Mouse (Mus musculus) testis, adult 2 months (tissue): ENCODE results near the gene Fam78a. TPM values are rescaled to one million over a fixed set of nuclear protein-coding genes. Genes with fewer than 3 reads are reported as not detected.

ENCODE experiments used
- H3K27ac ChIP-seq: fragments of 200-500 bp; 2 replicates; pipeline ENCODE4 v1.5.1; 2012; ENCODE audit warnings: low read depth, low read length; ENCODE audit not compliant: control insufficient read depth, insufficient read depth
- H3K27me3 ChIP-seq: fragments of 200-500 bp; 2 replicates; pipeline ENCODE4 v1.6.1; 2012; ENCODE audit warnings: mild to moderate bottlenecking, low read length, moderate library complexity; ENCODE audit not compliant: control insufficient read depth, insufficient read depth
- H3K36me3 ChIP-seq: fragments of 200-500 bp; 2 replicates; pipeline ENCODE4 v1.6.1; 2012; ENCODE audit warnings: mild to moderate bottlenecking, low read length; ENCODE audit not compliant: control insufficient read depth, insufficient read depth
- H3K4me1 ChIP-seq: fragments of 200-500 bp; 2 replicates; pipeline ENCODE4 v1.6.1; 2012; ENCODE audit warnings: low read length; ENCODE audit not compliant: control insufficient read depth, insufficient read depth
- H3K4me3 ChIP-seq: fragments of 200-500 bp; 2 replicates; pipeline ENCODE4 v1.5.1; 2012; ENCODE audit warnings: low read depth, mild to moderate bottlenecking, low read length, moderate library complexity, mixed read lengths; ENCODE audit not compliant: control insufficient read depth
- CTCF ChIP-seq: fragments of 200-500 bp; IDR thresholded peaks from 2 replicates; pipeline ENCODE4 v1.5.1; 2012; ENCODE audit warnings: low read depth, mild to moderate bottlenecking, inconsistent platforms, low read length, moderate library complexity; ENCODE audit not compliant: control insufficient read depth, insufficient read depth, insufficient replicate concordance
- POLR2A ChIP-seq: fragments of 200-500 bp; IDR thresholded peaks from 2 replicates; pipeline ENCODE4 v1.6.1; 2012; ENCODE audit warnings: low read depth, mild to moderate bottlenecking, inconsistent platforms, low read length, moderate library complexity; ENCODE audit not compliant: control insufficient read depth
- polyA plus RNA-seq: library from polyadenylated mRNA; depleted of rRNA; stranded (reverse); fragments of >200 nt; gene quantifications from 2 replicates; pipeline ENCODE4 v1.2.3, GENCODE M21; 2012; rRNA removed

Gene Fam78a
- polyA plus RNA-seq, 1 experiment: 276 TPM

- Histone ChIP-seq H3K27ac (no peak overlapping the region), H3K4me3 (no peak overlapping the region), H3K4me1 (no peaks in the 10 kb centered on the region), H3K36me3 (peaks cover 3% of the 10 kb centered on the region), H3K27me3 (no peaks in the 10 kb centered on the region; the same call in 1 of the 2 replicates)
- TF ChIP-seq CTCF (no peak), POLR2A (no peak)
Measured at GRCm38 (mm10) chr2:32033436-32033835, 51.2 kb downstream of the Fam78a start.

GRCm38 (mm10) chr2:32029636-32030035 lies 55.0 kb downstream of the Fam78a start:
- no peak overlapping the region for H3K27ac ChIP-seq
- H3K36me3 ChIP-seq: peaks cover 2% of the 10 kb centered on the region
- H3K27me3 ChIP-seq: no peaks in the 10 kb centered on the region
- no peaks in the 10 kb centered on the region for H3K4me1 ChIP-seq
- TF ChIP-seq POLR2A (no peak), CTCF (no peak)
- H3K4me3 ChIP-seq: no peak overlapping the region

GRCm38 (mm10) chr2:32024372-32024771 lies 60.3 kb downstream of the Fam78a start:
- peaks cover 3% of the 10 kb centered on the region for H3K36me3 ChIP-seq
- no peak overlapping the region for H3K4me3 ChIP-seq
- no peak for TF ChIP-seq CTCF
- TF ChIP-seq POLR2A: no peak
- no peaks in the 10 kb centered on the region for H3K4me1 ChIP-seq
- no peak overlapping the region for H3K27ac ChIP-seq
- H3K27me3 ChIP-seq: no peaks in the 10 kb centered on the region

GRCm38 (mm10) chr2:32020229-32020628 lies 64.4 kb downstream of the Fam78a start:
- Histone ChIP-seq H3K27me3 (no peaks in the 10 kb centered on the region), H3K27ac (no peak overlapping the region), H3K4me3 (peak overlapping the region; percentile 20), H3K4me1 (no peaks in the 10 kb centered on the region), H3K36me3 (peaks cover 14% of the 10 kb centered on the region)
- TF ChIP-seq CTCF: no peak
- no peak for TF ChIP-seq POLR2A

GRCm38 (mm10) chr2:32019704-32020103 lies 65.0 kb downstream of the Fam78a start:
- no peak for TF ChIP-seq POLR2A
- no peak for TF ChIP-seq CTCF
- no peaks in the 10 kb centered on the region for H3K27me3 ChIP-seq
- H3K4me1 ChIP-seq: no peaks in the 10 kb centered on the region
- H3K36me3 ChIP-seq: peaks cover 14% of the 10 kb centered on the region
- H3K27ac ChIP-seq: no peak overlapping the region
- peak overlapping the region; percentile 40 for H3K4me3 ChIP-seq

GRCm38 (mm10) chr2:32008716-32009115 lies 75.9 kb downstream of the Fam78a start:
- H3K36me3 ChIP-seq: peaks cover 5% of the 10 kb centered on the region
- TF ChIP-seq CTCF (no peak), POLR2A (no peak)
- H3K27ac ChIP-seq: no peak overlapping the region
- no peak overlapping the region for H3K4me3 ChIP-seq
- no peaks in the 10 kb centered on the region for H3K4me1 ChIP-seq
- H3K27me3 ChIP-seq: no peaks in the 10 kb centered on the region

- Histone ChIP-seq H3K4me1 (no peaks in the 10 kb centered on the region), H3K4me3 (no peak overlapping the region), H3K36me3 (peaks cover 5% of the 10 kb centered on the region), H3K27me3 (no peaks in the 10 kb centered on the region), H3K27ac (no peak overlapping the region)
- TF ChIP-seq CTCF (no peak), POLR2A (no peak)
Measured at GRCm38 (mm10) chr2:32008311-32008710, 76.3 kb downstream of the Fam78a start.

Other genes with a start within 250 kb of the Fam78a start
- gene Fibcd1, start 238.9 kb downstream of the Fam78a start, polyA plus RNA-seq: 0.51 and 0.54 TPM in 2 replicates
- gene Lamc3, start 197.6 kb downstream of the Fam78a start, polyA plus RNA-seq: 12.3 and 17.2 TPM in 2 replicates
- gene Aif1l, start 134.7 kb downstream of the Fam78a start, polyA plus RNA-seq: 1.1 and 2.3 TPM in 2 replicates
- 103 and 115 TPM in 2 replicates for gene Nup214, start 110.4 kb downstream of the Fam78a start, polyA plus RNA-seq
- gene Plpp7, start 10.7 kb upstream of the Fam78a start, polyA plus RNA-seq: 4.6 and 4.7 TPM in 2 replicates
- 5.5 and 5.7 TPM in 2 replicates for gene Prrc2b, start 66.2 kb upstream of the Fam78a start, polyA plus RNA-seq
- gene Pomt1, start 151.7 kb upstream of the Fam78a start, polyA plus RNA-seq: 185 and 204 TPM in 2 replicates
- 23.5 and 24.5 TPM in 2 replicates for gene Uck1, start 175.3 kb upstream of the Fam78a start, polyA plus RNA-seq
- gene Golga2, start 202.5 kb upstream of the Fam78a start, polyA plus RNA-seq: 36.0 and 36.7 TPM in 2 replicates
- gene Swi5, start 203.2 kb upstream of the Fam78a start, polyA plus RNA-seq: 381 and 421 TPM in 2 replicates